Mouse (Mus musculus) erythroid progenitor cell, adult 5-6 weeks (primary cell): ENCODE data around the gene Gja3. TPM values are rescaled to one million over a fixed set of nuclear protein-coding genes. Genes with fewer than 3 reads are reported as not detected.
"Not testable (repeated sequence)": the region's sequence is repeated elsewhere in the genome, so short reads cannot be mapped to it uniquely, and the experiment has no call there.

Experiments
- ATAC-seq: replicated peaks from 2 replicates; pipeline ENCODE4 v1.8.0; 2016; ENCODE audit warnings: moderate number of reproducible peaks, mild to moderate bottlenecking, moderate TSS enrichment, inconsistent platforms; ENCODE audit not compliant: poor library complexity, low FRiP score, severe bottlenecking
- total RNA-seq, 2 experiments: library from RNA; stranded (forward) in 1 of 2; stranded (reverse) in 1 of 2; fragments of 150-400 nt in 1 of 2; fragments of 186-747, 209-891 nt in 1 of 2; gene quantifications; 2 replicates each; pipeline versions ENCODE4 v1.2.3 to v1.2.4; 2015 to 2017; ENCODE audit warnings: low replicate concordance in 2 of 2

Gja3 gene
- total RNA-seq, 2 experiments from 2014 or later: not detected

DNA sequence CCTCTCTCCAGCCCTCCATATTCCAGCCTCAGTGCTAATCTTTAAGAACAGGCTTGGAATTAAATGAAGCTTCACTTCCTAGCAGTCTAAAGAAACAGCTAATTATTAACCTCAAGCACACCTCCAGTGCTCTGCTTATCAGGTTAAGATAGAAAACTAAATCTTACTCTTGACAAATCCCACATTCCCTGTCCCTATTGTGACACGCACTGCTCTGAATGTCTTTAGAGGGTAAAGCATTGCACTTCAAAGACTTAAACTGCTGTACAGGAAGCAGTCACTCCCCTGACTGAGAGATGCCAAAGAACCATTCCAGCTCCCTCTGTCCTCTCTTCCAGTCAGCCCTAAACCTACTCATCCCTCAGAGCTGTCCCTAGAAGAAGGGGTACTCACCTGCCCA, 16.5 kb downstream of the Gja3 start:
- no peak for ATAC-seq

GRCm38 (mm10) chr14:57034926-57035498, 22.9 kb downstream of the Gja3 start:
- no peak for ATAC-seq

DNA sequence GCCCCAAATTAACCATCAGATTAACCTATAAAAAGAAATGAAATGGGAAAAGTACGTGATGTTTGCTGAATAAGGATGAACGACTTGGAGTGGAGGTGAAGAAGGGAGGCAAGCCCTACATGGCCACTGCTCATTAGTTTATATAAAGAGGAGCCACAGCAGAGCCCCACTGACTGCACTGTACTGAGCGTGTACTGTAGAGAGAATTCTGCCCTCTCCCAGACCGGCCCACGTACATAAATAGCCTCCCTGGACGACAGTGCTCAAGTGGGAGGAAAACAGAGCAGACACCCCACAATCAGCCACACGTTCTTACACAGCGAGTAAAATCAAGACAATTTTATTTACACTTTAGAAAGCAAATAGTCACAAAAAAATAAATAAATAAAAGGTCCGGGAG, 23.8 kb downstream of the Gja3 start:
- no peak for ATAC-seq

DNA sequence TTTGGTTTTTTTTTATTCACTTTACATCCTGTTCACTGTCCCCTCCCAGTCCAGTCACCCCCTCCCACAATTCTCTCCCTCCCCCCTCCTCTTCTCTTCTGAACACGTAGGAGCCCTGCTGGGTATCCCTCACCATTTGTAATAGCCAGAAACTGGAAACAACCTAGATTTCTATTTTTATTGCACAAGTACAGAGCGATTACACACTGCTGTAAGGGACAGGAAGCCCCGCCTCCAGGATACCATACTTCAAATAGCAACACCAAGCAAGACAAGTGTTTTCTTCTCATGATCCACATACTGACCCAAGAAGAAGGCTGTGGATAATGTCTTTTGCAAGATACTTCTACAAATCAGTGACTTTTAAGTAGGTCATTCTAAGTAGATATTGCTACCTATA, 25.1 kb downstream of the Gja3 start:
- ATAC-seq: no peak

- no peak for ATAC-seq
Observed at GRCm38 (mm10) chr14:57018436-57018835, 39.5 kb downstream of the Gja3 start.

GRCm38 (mm10) chr14:57016806-57017205, 41.1 kb downstream of the Gja3 start:
- ATAC-seq: not testable (repeated sequence)

DNA sequence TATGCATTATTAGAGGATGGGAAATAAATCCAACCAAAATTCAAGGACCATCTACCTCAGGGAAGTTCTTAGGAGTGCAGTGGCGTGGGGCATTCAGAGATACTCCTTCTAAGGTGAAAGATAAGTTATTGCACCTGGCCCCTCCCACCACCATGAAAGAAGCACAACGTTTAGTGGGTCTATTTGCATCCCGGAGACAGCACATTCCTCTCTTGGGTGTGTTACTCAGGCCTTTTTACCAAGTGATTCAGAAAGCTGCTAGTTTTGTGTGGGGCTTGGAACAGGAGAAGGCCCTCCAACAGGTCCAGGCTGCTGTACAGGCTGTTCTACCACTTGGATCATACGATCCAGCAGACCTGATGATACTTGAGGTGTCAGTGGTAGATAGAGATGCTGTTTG, 69.3 kb downstream of the Gja3 start:
- ATAC-seq: no peak

Other genes with a start within 250 kb of the Gja3 start
- 24.1 and 31.9 TPM in 2 replicates for gene Zmym5, start 246.4 kb downstream of the Gja3 start, total RNA-seq (2015; ENCODE audit: low replicate concordance)
- gene Zmym5, start 246.4 kb downstream of the Gja3 start, total RNA-seq (2017; ENCODE audit: low replicate concordance): 22.3 and 25.3 TPM in 2 replicates
- gene Zmym2, start 171.4 kb downstream of the Gja3 start, total RNA-seq (2015; ENCODE audit: low replicate concordance): 20.5 and 32.4 TPM in 2 replicates
- 18.9 and 37.8 TPM in 2 replicates for gene Zmym2, start 171.4 kb downstream of the Gja3 start, total RNA-seq (2017; ENCODE audit: low replicate concordance)
- not detected in 2 replicates for gene Gjb2, start 46.6 kb upstream of the Gja3 start, total RNA-seq (2015; ENCODE audit: low replicate concordance)
- not detected in 2 replicates for gene Gjb2, start 46.6 kb upstream of the Gja3 start, total RNA-seq (2017; ENCODE audit: low replicate concordance)
- gene Gm4491, start 57.8 kb upstream of the Gja3 start, total RNA-seq (2015; ENCODE audit: low replicate concordance): not detected in 2 replicates
- not detected in 2 replicates for gene Gm4491, start 57.8 kb upstream of the Gja3 start, total RNA-seq (2017; ENCODE audit: low replicate concordance)
- gene Gjb6, start 75.5 kb upstream of the Gja3 start, total RNA-seq (2015; ENCODE audit: low replicate concordance): not detected in 2 replicates
- not detected in 2 replicates for gene Gjb6, start 75.5 kb upstream of the Gja3 start, total RNA-seq (2017; ENCODE audit: low replicate concordance)